Mouse (Mus musculus) ES-E14 (cell line): ENCODE measurements at regions not wholly inside any gene's neighbourhood (a gene's known extent, or its start where the extent isn't known, plus 50 kb on each side); places are given as distances from the start of the nearest gene placed in this dataset.

Experiments used
- CHD2 ChIP-seq: IDR thresholded peaks from 2 replicates; pipeline ENCODE4 v1.6.1; 2014; ENCODE audit warnings: mild to moderate bottlenecking, low read depth, low read length, inconsistent platforms
- HCFC1 ChIP-seq: IDR thresholded peaks from 2 replicates; pipeline ENCODE4 v1.6.1; 2012; ENCODE audit warnings: low read length, inconsistent platforms, borderline replicate concordance; ENCODE audit not compliant: insufficient read depth
- MAFK ChIP-seq: IDR thresholded peaks from 2 replicates; pipeline ENCODE4 v1.6.1; 2014; ENCODE audit warnings: mild to moderate bottlenecking, low read depth, low read length, inconsistent platforms; ENCODE audit not compliant: insufficient read depth
- ZC3H11A ChIP-seq: IDR thresholded peaks from 2 replicates; pipeline ENCODE4 v1.6.1; 2012; ENCODE audit warnings: low read depth, mild to moderate bottlenecking, inconsistent platforms, low read length, borderline replicate concordance
- ZNF384 ChIP-seq: IDR thresholded peaks from 2 replicates; pipeline ENCODE4 v1.6.1; 2012; ENCODE audit warnings: low read depth, low read length, inconsistent platforms

DNA sequence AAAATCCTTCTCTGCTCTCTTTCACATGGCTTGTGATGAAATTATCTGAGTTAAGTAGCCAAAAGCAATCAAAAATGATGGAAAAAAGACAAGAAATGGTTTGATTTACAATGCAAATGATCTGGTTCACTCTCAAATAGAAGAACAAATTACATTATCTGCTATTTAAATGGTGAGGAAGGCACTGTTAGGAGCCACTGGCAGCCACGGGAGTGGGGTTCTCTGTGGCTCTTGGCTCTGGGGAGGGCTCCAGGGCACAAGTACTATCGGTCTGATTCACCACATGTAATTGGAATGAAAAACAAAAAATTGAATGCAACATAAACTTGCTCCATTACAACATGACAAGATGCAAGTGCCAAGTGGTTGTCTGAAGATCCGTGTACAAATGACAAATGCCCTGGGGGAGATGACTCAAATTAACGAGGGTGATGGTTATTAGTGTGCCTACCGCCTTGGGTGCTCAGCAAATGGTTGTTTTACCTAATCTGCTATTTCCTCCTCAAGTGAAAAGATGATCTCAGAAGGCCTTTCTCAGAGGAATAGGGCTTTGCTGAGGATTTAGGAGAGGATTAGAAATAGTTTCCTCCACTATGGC is 268.2 kb downstream of the Hivep2 start:
- no peak for TF ChIP-seq ZC3H11A
- no peak for TF ChIP-seq CHD2
- TF ChIP-seq MAFK = no peak
- TF ChIP-seq ZNF384 = no peak
- no peak for TF ChIP-seq HCFC1
